Mouse (Mus musculus): ENCODE results near the gene Rnf39.
"Not testable (repeated sequence)": the region's sequence is repeated elsewhere in the genome, so short reads cannot be mapped to it uniquely, and the experiment has no call there.

Rnf39 gene

DNA sequence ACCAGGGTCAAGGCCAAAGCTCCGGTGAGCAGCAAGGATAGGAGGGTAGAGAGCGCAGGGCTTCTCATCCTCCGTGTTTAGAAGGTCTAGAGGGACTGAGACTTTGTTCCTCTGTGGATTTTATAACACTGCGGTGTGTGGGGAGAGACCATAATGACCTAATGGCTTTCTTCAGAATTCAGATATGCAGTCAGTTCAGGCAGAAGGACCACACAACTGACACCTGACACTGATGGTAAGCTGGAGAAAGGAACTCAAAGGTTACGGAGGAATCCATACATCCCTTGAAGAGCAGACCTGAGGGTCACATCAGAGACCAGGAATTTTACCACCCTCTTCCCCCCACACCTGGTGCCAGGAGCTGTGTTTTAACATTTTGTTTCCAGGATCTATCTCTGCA lies 46.7 kb downstream of the Rnf39 start, which contains the start of gene H2-M5:
Gene H2-M5 (minus strand): TSS at position 101 of the 400 bp plus-strand sequence.
- DNase-seq = no peak

DNA sequence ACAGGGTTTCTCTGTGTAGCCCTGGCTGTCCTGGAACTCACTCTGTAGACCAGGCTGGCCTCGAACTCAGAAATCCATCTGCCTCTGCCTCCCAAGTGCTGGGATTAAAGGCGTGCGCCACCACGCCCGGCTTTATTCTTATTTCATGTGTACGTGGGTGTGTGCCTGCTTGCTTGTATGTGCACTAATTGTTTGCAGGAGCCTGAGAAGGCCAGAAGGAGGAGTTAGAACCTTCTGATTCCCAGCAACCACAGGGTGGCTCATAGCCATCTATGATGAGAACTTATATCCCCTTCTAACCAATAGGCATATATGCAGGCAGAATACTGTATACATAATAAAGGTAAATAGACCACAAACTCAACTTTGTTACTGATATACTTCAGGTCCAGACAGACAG lies 47.9 kb downstream of the Rnf39 start:
- DNase-seq = not testable (repeated sequence)

DNA sequence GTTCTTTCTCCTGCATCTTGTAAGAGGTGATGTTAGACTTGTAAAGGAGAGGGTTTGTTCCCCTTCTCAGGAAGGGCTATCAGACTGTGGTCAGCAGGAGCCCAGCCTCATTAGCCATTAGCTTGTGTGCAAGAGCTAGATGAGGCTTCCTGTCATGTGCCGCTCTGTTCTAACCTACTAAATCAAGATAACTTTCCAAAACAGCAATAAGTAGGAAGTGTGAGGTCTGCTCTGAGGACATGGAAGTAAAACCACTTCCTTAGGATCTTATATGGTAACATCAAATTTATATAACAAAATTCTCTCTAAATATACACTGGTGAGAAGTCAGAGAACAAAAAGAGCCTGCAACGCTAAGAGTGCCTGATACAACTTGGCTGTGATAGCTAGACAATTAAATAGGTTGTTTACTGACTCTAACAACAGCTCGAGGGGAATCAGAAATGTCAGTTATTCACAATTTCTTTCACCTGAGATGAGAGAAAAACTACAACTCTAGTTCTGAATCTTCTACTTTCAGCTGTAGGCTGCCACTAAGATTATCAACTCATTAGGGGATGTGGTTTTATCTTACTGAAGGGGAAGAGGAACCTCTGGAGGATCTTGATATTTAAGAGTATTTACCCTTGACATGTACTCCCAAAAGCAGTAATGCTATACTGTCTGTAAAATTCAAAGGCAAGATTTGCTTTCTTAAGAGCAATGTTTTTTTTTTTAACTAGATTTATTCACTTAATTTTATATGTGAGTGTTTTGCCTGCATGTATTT lies 49.8 kb downstream of the Rnf39 start:
- DNase-seq = no peak

DNA sequence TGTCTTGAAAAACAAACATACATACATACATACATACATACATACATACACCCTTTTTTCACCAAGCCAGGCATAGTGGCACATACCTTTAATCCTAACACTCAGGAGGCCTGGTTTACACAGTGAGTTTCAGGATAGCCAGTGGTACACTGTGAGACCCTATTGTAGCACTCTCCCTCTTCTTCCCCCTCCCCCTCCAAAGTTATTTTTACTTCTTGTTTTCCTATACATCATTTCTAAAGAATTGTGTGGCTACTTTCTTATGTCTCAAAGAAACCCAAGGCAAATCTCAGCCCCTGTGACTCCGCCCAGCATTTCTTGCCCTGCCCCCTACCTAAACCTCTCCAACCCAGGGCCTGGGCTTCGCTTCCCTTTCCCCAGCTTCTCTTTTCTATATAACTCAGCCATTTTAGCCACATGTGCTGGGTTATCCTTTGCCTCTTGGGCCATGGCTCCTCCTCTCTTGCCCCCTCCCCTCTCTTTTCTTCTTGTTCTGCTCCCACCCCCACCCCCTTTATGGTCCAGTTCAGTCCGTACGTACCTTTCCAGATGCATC lies 51.1 kb downstream of the Rnf39 start:
- no peak for DNase-seq

DNA sequence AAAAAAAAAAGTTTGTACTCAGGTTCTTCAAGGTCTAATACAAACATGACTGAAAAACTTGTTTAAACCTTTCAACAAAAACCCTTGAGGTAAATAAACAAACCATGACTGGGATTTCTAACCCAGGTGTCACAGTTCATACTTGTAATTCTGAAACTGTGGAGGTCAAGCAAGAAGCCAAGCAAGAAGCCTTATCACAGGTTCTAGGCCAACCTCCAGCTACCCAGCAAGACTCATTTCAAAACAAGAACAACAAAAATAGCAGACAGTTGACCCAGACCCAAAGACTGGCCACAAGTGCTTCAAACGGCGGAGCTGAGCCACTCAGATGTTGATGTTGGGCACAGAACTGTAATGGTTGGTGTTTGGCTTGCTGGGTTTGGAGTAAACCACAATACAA lies 51.8 kb downstream of the Rnf39 start:
- no peak for DNase-seq

DNA sequence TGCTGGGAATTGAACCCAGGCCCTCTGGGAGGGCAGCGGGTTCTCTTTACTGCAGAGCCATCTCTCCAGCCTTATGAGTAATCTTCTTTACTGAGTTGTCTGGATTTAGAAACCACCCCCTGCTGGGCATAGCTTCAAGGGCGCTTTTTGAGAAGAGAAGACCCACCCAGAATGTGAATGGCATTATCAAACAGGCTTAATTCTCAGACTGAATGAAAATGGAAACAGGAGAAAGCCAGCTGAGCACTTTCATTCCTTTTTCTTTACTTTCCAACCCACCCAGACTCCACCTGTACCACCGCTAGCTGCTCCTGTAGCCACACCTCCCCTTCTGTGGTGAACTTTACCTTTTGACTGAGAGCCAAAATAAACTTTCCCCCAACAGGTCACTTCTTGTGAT lies 52.7 kb downstream of the Rnf39 start:
- no peak for DNase-seq

DNA sequence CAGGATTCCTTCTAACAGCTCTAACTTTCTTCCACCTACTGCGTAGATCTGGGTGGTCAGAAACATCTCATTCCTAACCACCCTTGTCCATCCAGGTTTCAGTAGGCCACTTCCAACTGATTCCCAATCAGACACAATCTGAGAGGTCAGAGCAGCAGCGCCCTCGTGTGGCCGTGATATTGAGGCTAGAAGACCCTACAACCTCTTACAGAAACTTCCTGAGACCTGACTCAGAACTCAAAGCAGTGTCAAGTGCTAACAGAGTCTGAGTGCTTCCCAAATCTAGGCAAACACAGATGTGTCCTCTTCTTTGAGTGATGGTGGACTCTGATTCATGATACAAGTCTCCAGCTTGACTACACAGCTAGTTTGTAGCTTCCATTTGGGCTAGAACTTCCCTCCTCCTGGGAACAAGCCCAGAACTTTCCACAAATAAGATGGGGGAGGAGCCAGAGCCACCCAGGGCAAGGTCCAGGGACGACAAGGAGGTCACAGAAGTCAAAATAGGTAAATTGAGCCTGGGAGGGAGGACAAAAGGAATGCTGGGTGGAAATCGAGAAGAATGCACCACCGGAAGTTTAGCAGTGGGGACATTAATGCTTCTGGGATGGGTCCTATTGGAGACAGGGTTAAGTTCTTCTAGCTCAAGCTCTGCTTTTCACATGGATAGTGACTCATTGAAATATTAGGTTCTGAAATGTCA lies 54.5 kb downstream of the Rnf39 start:
- peak; percentile 88 for DNase-seq

Measured in right cerebral cortex, postnatal 14 days (tissue).